Mouse (Mus musculus) hindbrain, embryonic 11.5 days (tissue): ENCODE data around the gene Pus7l. TPM values are rescaled to one million over a fixed set of nuclear protein-coding genes. Genes with fewer than 3 reads are reported as not detected.

Experiments
- ATAC-seq: fragments of 200-750 bp; cut with Nextera tagmentation; 2 replicates; pipeline ENCODE4 v1.8.0; 2017; ENCODE audit warnings: mild to moderate bottlenecking, moderate TSS enrichment, moderate library complexity; ENCODE audit not compliant: low FRiP score
- DNase-seq: peaks from one replicate; pipeline ENCODE4 v3.0.0-alpha.2; 2015; ENCODE audit warnings: low spot score
- H3K27ac ChIP-seq: fragments of 300-500 bp; sonication (generic); 2 replicates; pipeline ENCODE4 v1.5.1; 2014; ENCODE audit warnings: mild to moderate bottlenecking, low read depth, low read length
- H3K27me3 ChIP-seq: fragments of 300-500 bp; sonication (generic); 2 replicates; pipeline ENCODE4 v1.6.1; 2014; ENCODE audit warnings: mild to moderate bottlenecking, low read length, moderate library complexity, mixed read lengths; ENCODE audit not compliant: control insufficient read depth, insufficient read depth
- H3K36me3 ChIP-seq: fragments of 300-500 bp; sonication (generic); 2 replicates; pipeline ENCODE4 v1.6.1; 2014; ENCODE audit warnings: mild to moderate bottlenecking, low read length, moderate library complexity, mixed read lengths; ENCODE audit not compliant: control insufficient read depth, insufficient read depth
- H3K4me1 ChIP-seq: fragments of 300-500 bp; sonication (generic); replicated peaks from 2 replicates; pipeline ENCODE4 v1.6.1; 2014; ENCODE audit warnings: low read length, mixed read lengths; ENCODE audit not compliant: control insufficient read depth, insufficient read depth
- H3K4me2 ChIP-seq: fragments of 300-500 bp; sonication (generic); replicated peaks from 2 replicates; pipeline ENCODE4 v1.6.1; 2014; ENCODE audit warnings: mild to moderate bottlenecking, low read depth, low read length
- H3K4me3 ChIP-seq: fragments of 300-500 bp; sonication (generic); 2 replicates; pipeline ENCODE4 v1.5.1; 2014; ENCODE audit warnings: low read depth, low read length
- H3K9ac ChIP-seq: fragments of 300-500 bp; sonication (generic); 2 replicates; pipeline ENCODE4 v1.6.1; 2014; ENCODE audit warnings: low read depth, low read length
- H3K9me3 ChIP-seq: fragments of 300-500 bp; sonication (generic); 2 replicates; pipeline ENCODE4 v1.6.1; 2016; ENCODE audit warnings: low read length; ENCODE audit not compliant: control insufficient read depth
- WGBS: fragments of 180-500 bp; shearing (Covaris S2); extraction: QIAGEN DNeasy Blood & Tissue Kit; methylation state at CpG from one replicate; pipeline ENCODE4 v1.1.7; 2014; 5-methylcytosine and 5-hydroxymethylcytosine counted together
- polyA plus RNA-seq: library from polyadenylated mRNA; unstranded; fragments of >200 nt; fragmentation: Nextera tagmentation; extraction: Ambion mirVana; gene quantifications from 2 replicates; pipeline ENCODE4 v1.2.1, GENCODE M21; 2014

Pus7l gene
- polyA plus RNA-seq, 1 experiment from 2014 or later = 9.0 TPM

DNA sequence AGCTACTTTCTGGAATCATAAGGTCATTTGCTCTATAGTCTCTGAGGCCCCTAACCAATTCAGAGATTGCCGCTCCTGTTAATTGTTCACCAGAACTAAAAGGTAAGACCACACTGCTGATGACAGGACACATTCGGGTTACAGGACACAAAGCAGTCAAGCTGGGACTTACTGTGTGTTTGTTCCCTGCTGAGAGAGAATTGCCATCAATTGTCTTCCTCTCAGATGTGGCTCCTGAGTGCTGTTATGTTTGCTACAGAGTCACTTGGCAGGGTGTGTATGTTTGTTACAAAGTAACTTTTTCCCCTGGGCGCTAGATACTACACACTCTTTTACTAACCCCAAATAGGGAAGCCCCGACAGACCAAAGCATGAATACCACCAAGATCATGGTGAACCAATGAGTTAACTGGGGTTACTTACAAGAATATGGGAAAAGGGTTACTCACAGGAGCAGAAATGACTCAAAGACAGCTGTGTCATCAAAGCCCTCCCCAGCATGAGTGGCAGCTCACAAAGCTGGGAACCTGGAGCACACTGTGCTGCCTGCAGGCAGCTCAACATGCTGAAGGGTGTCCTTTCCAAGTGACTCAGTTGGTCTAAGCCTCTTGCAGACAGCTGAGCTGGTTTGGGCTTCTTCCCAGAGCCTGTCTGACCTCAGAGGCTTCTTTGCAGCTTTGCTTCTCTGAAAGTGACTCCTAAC lies 31.4 kb upstream of the Pus7l start:
- no peaks in the 10 kb centered on the region for H3K4me1 ChIP-seq
- ATAC-seq (no peak), DNase-seq (no peak)
- no peaks in the 10 kb centered on the region for H3K36me3 ChIP-seq
- no peaks in the 10 kb centered on the region for H3K27me3 ChIP-seq
- no peak overlapping the region for H3K27ac ChIP-seq
- no peaks in the 10 kb centered on the region for H3K9me3 ChIP-seq
- H3K9ac ChIP-seq = no peak overlapping the region
- WGBS = 53% methylated on average over 4 of the region's 4 CpGs
- no peak overlapping the region for H3K4me3 ChIP-seq
- H3K4me2 ChIP-seq = no peak overlapping the region

DNA sequence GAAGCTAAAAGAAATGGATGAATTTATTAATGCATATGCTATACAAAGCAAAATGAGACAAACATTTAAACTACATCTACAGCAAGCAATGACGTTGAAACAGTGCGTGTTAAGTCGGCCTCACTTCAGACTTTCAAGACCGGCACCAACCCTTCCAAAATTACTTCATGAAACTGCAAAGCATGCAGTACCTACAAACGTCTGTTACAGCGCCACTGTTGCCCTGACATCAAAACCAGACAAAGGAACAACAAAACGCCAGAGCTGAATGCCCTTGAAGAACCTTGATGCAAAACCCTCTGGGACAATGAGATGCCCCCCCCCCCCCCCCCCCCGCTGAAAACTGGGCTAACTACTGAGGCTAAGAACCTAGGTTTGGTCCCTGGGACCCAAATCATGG lies 29.4 kb upstream of the Pus7l start:
- ATAC-seq (no peak), DNase-seq (no peak)
- H3K27ac ChIP-seq = no peak overlapping the region
- H3K9me3 ChIP-seq = no peaks in the 10 kb centered on the region
- no peaks in the 10 kb centered on the region for H3K36me3 ChIP-seq
- no peak overlapping the region for H3K4me2 ChIP-seq
- no peak overlapping the region for H3K9ac ChIP-seq
- H3K4me3 ChIP-seq = no peak overlapping the region
- no peaks in the 10 kb centered on the region for H3K4me1 ChIP-seq
- no peaks in the 10 kb centered on the region for H3K27me3 ChIP-seq
- WGBS = 67% methylated on average over 8 of the region's 8 CpGs

DNA sequence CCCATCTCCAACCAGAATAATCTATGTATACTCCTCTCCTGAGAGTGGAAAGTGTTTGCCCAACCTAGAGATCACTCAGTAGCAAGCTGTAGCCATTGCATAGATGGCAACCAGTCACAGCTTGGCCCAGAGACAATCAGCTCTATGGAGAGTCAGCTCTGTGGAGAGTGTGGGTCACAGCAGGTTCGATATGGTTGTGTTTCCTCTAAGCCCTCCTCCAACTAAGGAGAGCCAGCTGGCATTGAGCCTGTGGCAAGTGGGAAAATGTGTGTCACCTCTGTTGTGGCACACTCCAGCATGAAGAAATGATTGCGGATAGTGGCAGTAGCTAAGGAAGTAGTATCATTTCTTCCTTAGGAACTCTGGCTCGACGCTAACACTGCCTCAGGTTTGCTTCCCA lies 28.2 kb upstream of the Pus7l start:
- Histone ChIP-seq H3K36me3 (no peaks in the 10 kb centered on the region), H3K9me3 (no peaks in the 10 kb centered on the region), H3K4me1 (no peaks in the 10 kb centered on the region), H3K27me3 (no peaks in the 10 kb centered on the region), H3K4me3 (no peak overlapping the region), H3K4me2 (no peak overlapping the region), H3K9ac (no peak overlapping the region), H3K27ac (no peak overlapping the region)
- 87% methylated on average over 4 of the region's 4 CpGs for WGBS
- ATAC-seq (no peak), DNase-seq (no peak)

DNA sequence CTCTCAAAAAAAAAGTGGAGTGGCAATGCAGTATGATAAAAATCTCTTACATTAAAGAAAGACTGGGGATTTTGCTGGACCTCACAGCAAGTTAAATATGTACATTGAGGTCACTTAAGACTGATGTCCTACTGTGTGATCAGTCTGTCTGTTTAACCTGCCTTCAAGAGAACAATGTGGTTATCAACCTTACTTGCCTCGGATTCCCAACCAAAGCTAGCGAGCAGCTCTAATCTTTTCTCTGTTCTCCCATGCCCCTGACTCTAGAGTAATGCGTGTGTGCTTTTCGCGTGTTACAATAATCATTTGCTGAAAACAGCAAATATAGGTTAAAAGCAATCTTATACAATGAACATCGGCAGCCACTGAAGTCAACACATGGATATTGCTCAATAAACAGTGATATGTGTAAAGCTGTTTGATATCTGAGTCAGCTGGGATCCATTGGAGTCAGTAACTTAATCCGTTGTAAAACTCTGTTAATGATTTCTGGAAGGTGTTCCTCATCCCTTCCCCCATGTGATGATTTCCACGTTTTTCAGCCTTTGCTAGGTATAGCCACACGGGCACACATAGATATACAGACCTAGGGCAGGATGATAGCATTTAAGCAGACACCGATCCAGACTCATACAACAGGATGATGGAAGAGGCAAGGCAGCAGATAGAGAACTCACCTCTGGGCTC lies 25.3 kb upstream of the Pus7l start:
- Histone ChIP-seq H3K27ac (no peak overlapping the region), H3K27me3 (no peaks in the 10 kb centered on the region), H3K4me2 (no peak overlapping the region), H3K4me1 (no peaks in the 10 kb centered on the region), H3K36me3 (no peaks in the 10 kb centered on the region), H3K9me3 (no peaks in the 10 kb centered on the region), H3K9ac (no peak overlapping the region), H3K4me3 (no peak overlapping the region)
- 93% methylated on average over 10 of the region's 10 CpGs for WGBS
- no peak for DNase-seq
- ATAC-seq = no peak

DNA sequence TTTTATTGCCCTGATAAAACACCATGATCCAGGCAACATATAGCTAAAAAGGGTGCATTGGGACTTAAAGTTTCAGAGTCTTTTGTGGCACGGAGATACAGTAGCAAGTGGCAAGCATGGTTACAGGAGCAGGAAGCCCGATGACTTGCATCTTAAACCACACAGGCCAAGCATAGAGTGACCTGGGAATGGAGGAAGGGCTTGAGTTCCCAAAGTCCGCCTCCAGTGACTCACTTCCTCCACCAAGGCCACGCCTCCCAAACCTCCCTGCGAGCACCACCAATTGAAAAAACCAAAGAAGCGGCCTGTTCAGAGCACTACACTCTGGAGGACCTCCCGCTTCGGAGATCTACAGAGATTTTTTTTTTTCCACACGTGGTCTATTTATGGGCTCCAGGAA lies 22.5 kb upstream of the Pus7l start:
- 79% methylated on average over 9 of the region's 9 CpGs for WGBS
- no peaks in the 10 kb centered on the region for H3K9me3 ChIP-seq
- no peaks in the 10 kb centered on the region for H3K36me3 ChIP-seq
- DNase-seq (no peak), ATAC-seq (no peak)
- H3K27ac ChIP-seq = no peak overlapping the region
- no peaks in the 10 kb centered on the region for H3K4me1 ChIP-seq
- no peaks in the 10 kb centered on the region for H3K27me3 ChIP-seq
- no peak overlapping the region for H3K9ac ChIP-seq
- no peak overlapping the region for H3K4me3 ChIP-seq
- H3K4me2 ChIP-seq = no peak overlapping the region

DNA sequence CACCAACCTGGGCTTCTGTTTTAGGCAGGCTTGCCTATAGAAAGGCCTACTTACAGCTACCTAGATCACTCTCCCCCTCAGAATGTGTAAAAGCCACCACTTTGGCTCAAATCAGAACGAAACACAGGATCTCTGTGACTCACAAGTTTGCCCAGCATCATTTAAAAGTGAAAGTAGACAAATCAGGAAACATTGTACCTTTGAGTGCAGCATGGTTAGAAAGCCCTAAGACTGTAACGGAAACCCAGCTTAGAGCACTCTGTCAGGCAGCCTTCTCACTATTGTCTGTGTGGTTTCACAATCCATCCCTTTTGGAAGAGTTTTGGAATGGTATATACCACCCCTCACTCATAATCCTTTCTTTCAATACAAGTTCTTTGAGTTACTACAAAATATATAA lies 21.6 kb upstream of the Pus7l start:
- Histone ChIP-seq H3K4me1 (no peaks in the 10 kb centered on the region), H3K27ac (no peak overlapping the region), H3K4me3 (no peak overlapping the region), H3K4me2 (no peak overlapping the region), H3K27me3 (no peaks in the 10 kb centered on the region), H3K9ac (no peak overlapping the region), H3K9me3 (no peaks in the 10 kb centered on the region), H3K36me3 (no peaks in the 10 kb centered on the region)
- 84% methylated on average over 2 of the region's 2 CpGs for WGBS
- ATAC-seq (no peak), DNase-seq (no peak)

DNA sequence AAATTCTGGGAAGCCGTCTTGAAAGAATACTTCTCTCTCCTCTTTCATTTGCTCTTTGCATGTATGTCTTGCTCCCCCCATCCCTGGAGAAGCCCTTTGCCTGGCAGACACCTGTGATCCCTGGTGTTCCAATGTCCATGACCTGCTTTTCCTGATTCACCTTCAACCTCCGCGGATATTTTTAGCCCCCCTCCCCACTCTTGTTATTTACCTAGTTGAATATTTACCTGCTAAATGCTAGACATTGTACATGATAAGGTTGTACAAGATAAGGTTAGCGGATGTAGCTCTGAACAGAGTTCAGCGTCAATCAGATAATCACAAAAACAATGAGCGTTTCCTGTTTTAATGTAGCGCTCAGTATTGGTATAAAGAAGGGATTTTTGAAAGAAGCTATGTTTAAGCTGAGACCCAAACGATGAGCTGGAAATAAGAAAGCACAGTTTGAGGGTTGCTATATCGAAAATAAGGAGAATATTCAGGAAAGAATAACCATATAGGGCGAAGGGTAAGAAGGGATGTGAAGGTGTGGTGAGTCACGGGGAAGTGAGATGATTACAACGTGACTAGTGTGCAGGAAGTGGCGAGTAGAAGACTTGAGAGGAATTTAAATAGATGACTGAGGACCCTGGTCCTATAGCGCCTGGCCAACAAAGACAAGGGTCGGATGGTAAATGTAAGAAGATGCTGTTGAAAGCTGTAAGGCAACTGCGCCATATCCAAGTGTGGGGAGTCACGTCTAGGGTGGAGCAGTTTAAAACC lies 15.7 kb upstream of the Pus7l start:
- 84% methylated on average over 17 of the region's 17 CpGs for WGBS
- no peak for DNase-seq
- Histone ChIP-seq H3K9me3 (no peaks in the 10 kb centered on the region), H3K36me3 (no peaks in the 10 kb centered on the region), H3K9ac (no peak overlapping the region), H3K4me2 (no peak overlapping the region), H3K27ac (no peak overlapping the region), H3K4me3 (no peak overlapping the region), H3K4me1 (no peaks in the 10 kb centered on the region), H3K27me3 (no peaks in the 10 kb centered on the region)
- ATAC-seq = no peak

DNA sequence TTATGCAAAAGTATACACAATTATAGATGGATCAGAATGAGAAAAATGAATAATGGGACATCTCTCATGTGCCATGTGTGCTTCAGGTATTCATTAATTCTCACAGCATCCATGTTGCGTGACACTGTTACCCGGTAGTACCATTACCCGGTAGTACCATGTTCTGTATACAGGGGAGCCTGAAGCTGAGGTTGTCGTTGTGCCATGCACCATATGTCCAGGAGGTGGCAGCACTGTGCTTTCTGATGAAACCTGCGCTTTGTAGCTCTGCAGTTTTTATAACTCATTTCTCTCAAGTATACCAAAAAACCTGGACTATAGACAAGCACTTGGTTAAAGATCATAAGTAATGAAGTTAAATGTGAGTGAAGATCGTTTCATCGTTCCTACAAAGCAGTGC lies 14.1 kb upstream of the Pus7l start:
- DNase-seq = peak; percentile 91
- H3K9me3 ChIP-seq = no peaks in the 10 kb centered on the region
- no peak overlapping the region for H3K27ac ChIP-seq
- no peaks in the 10 kb centered on the region for H3K36me3 ChIP-seq
- WGBS = 25% methylated on average over 7 of the region's 7 CpGs
- no peak overlapping the region for H3K4me3 ChIP-seq
- no peak overlapping the region for H3K9ac ChIP-seq
- no peaks in the 10 kb centered on the region for H3K27me3 ChIP-seq
- H3K4me1 ChIP-seq = no peaks in the 10 kb centered on the region
- no peak overlapping the region for H3K4me2 ChIP-seq
- 0 out of 2 replicates have a peak, but pooled peaks have one; percentile 43 for ATAC-seq
